Mouse (Mus musculus): ENCODE data around the gene Cypt12. TPM values are rescaled to one million over a fixed set of nuclear protein-coding genes. Genes with fewer than 3 reads are reported as not detected.

Cypt12 gene
- not detected in 2 replicates for polyA plus RNA-seq (2012; rRNA removed)

DNA sequence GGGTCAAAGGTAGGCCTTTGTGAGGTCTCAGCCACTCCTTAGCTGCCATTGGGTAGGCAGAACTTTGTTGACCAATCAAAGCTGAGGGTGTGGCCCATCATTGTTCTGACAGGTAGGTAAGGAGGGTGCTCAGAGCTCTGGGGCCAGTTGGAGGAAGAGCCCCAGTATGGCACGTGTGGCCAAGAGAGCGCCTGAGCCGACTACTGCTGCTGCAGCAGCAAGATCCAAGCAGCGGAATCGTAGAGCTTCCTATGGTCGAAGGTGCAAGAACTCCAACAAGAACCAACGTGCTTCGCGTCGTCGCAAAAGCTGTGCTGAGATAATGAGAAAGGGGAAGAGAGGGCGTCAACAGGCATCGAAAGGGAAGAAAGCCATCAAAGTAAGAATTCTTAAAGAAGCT is at the start of gene Cypt12:
Gene Cypt12 (plus strand): TSS at position 112 of the 400 bp plus-strand sequence.

Data from central nervous system, embryonic 14 days (tissue).